Mouse (Mus musculus) layer of hippocampus, postnatal 10 days (tissue): ENCODE measurements at regions not wholly inside any gene's neighbourhood (a gene's known extent, or its start where the extent isn't known, plus 50 kb on each side); places are given as distances from the start of the nearest gene placed in this dataset.
"Not testable (repeated sequence)": the region's sequence is repeated elsewhere in the genome, so short reads cannot be mapped to it uniquely, and the experiment has no call there.

Experiments used
- DNase-seq, 2 experiments: peaks; one replicate each; pipeline ENCODE4 v3.0.0; 2021; ENCODE audit warnings: low spot score in 2 of 2

DNA sequence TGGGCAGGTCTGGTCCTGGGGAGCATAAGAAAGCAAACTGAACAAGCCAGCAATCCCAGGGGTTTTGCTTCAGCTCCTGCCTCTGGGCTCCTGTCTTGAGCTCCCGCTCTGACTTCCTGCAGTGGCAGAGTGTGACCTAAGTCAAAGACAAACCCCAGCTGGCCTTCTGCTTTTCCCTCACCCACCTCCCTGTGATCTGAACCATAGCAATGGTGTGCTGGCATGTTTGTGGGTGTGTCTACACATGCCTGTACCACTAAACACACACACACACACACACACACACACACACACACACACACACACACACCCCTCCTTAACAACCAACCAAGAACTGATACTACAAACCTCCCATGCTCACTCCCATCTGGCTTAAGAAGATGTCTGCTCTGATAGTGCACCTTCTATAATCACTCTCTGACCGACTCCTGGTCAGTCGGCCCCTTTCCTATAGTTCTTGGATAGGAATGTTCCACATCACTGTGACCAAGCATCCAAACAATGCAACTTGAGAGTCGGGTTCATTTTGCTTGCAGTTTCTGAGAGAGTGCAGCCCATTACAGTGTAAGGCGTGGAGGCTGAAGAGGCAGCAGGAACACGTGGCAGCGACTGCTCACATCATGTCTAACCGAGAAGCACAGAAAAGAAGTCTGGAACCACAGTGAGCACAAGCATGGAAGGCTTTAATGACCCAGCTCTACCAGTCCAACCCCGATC lies 134.4 kb downstream of the Tcp10c start:
- no peak for DNase-seq

- DNase-seq, result not testable (repeated sequence)
These were observed 137.9 kb downstream of the Tcp10c start for GRCm38 (mm10) chr17:13492239-13492638.

DNA sequence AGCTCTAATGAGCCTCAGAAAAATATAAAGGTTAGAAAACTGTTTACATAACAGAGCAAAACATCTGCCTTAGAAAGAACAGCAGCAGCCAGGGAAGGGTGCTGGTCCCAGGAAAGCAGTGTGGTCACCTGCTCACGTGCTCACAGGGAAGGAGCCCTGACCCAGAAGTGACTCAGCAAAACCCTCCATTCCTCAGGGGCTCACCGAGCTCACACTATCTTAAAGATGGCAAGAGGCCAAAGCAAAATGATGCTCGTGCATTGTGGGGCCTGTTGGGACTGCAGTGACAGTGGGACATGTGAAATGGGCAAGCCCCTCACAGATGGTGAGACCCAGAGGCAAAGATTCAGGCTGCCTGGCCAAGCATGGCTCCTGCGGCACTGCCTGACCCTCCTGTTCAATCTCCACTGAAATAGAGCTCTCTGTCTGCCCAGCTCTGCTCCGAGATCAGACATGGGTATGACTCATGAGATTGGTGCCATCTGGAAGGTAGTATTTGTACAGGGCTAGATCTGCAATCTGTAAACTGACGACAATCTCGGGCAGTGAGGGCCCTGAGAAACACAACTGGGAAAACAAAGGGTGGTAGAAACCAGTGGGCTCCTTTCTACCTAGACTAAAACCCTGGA lies 138.4 kb downstream of the Tcp10c start:
- not testable (repeated sequence) for DNase-seq

DNA sequence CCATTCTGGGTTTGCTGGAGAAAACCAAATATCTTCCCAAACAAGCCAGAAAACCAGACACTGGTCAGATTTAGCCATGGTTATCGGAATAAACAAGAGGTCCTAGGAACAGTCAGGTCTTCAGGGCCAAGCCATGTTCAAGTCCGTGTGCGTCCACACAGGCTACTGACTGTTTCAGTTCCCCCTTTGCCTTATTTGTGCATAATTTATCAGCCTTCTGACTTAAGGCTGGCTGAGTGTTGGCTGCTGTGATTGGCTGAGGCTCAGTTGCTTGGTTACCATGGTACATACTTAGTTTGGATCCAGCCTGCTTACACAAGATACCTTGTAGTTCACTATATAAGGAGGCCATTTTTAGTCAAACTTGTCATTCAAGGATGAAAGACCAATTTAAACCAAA lies 139.5 kb downstream of the Tcp10c start:
- DNase-seq, result not testable (repeated sequence)

GRCm38 (mm10) chr17:13494475-13494874 lies 140.1 kb downstream of the Tcp10c start:
- DNase-seq, result not testable (repeated sequence)

GRCm38 (mm10) chr17:13504365-13504764 lies 150.0 kb downstream of the Tcp10c start:
- DNase-seq, result not testable (repeated sequence)

- DNase-seq, result not testable (repeated sequence)
These were observed 150.5 kb downstream of the Tcp10c start for GRCm38 (mm10) chr17:13504827-13505268.

DNA sequence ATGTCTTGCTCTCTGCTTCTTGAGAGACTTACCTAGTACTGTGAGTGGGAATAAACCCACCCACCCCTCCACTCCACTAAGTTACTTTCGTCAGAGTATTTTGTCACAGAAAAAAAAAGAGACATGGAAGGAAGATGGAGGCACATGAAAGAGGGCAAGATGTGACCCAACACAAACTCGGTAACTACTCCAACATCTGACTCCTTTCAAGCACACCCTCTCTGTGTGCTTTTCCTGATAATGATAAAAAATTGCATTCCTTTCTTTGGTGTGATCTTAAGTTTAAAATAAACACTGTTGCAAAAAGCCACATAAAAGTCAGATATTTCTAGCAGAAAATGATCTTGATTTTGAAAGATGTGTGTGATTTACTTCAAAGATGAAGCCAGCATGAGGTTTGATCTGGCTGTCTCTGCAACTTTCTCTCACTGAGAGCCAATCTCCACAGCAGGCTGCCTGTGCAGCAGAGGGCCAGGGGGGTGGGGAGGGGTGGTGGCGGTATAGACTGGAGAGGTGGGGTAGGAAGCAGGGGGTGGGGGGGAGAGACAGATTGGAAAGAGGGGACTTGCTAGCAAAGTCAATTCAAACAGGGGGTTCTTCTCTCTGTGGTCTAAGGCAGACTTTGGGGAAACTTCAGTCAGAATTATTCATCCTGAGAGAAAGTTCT lies 153.2 kb downstream of the Tcp10c start:
- DNase-seq, result not testable (repeated sequence)

DNA sequence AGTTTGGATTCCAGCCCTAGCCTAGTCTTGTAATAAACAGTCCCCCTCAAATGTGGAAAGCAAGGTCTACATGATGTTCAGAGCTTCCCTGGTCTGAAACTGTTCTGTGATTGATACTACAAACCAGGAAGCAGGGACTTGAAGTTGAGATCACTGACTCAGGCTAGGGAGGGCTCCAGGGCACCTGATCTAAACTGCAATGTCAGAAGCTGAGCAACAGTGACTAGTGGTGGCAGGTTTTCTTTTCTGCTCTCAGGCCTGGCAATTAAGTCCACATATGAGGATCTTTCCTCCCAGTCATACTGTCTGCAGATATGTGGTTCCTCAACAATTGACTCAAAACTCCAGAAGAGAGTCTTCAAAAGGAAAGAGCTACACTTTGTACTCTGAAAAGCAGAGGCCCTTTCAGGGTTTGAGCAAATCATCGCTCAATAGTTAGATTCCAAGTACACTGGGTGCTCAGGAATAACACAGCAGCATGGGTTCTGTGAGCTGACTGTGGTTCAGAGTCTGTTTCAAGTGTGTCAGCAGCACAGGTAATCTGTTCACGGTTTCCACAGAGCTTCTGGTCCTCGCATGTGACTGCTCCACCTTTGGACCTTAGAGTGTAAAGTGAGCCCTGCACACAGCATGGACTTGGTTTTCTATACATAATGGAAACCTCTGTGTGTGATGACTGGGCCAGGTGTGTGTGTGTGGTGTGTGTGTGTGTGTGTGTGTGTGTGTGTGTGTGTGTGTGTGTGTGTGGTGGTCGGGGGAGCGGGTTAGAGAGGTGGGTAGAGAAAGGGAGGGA lies 165.2 kb downstream of the Tcp10c start:
- not testable (repeated sequence) for DNase-seq

DNA sequence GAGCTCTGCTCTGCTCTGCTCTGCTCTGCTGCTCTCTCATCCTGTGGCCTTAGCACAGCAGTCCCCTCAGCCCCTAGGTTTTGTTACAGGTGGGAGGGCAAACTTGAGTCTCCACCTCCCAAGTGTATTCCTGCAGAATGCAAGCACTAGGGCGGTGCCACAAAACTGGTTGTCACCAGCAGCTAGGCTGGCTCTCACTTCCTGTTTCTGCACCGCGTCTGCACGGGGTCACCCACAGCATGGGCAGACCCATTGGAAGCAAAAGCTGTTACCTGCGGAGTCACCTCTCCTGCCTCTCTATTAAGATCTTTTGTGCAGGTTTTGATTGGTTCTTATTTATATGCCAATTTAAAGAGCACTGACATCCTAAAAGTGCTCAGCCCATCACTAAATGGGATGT lies 178.2 kb downstream of the Tcp10c start:
- not testable (repeated sequence) for DNase-seq

DNA sequence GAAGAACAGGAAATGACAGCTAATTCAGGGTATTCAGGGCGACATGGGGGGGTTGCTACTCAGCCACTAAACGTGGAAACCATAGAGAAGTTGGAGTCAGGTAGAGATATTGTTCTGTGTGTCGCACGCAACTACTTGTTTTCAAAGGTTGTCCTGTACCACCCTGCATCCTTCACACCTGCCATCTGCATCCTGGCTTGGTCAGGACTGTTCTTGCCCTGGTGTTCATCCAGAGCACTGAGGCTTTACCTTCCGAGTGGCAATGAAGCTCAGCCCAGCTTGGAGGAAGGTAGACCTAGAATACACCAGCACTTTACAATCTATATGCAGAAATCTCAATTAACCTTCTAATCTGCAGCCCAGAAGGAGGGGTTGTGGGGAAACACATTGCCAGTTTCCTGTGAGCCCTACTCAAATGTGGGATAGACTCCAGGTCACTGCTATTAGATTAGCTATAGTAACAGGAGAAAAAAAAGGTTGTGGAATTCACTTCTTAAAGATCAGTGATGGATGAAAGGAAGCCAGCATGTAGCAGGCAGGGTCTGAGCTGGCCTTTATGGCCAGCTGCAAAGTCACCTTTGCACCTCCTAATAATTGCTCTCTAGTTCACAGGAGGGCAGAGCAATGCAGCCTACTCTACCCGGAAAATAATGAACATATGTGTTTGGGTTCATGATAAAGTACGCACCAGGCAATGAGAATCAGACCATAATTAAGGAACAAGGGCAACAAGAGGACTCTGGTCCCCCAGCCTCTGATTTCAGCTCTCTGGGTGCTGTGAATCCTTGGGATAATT lies 186.3 kb downstream of the Tcp10c start:
- DNase-seq, result no peak

- DNase-seq, result no peak
These were observed 186.9 kb downstream of the Tcp10c start for GRCm38 (mm10) chr17:13541249-13541648.

GRCm38 (mm10) chr17:13542261-13542660 lies 187.9 kb downstream of the Tcp10c start:
- no peak for DNase-seq

DNA sequence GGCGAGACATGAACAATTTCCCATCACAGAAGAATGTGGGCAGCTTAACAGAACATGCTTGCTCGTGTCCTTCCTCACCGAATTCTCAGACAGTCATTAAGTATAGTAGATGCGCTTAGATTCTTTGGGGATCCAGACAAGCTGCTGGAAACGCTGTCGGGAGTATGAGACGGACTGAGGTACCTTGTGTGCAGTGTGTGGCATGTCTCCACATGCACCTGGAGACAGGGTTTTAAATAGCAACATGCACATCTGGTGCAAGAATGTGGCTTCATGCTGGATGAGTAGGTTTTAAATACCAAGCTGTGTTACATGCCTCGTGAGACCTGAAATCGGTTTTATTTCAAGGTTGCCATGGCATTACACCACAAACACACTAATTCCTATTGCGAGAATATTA lies 188.5 kb downstream of the Tcp10c start:
- DNase-seq, result no peak

DNA sequence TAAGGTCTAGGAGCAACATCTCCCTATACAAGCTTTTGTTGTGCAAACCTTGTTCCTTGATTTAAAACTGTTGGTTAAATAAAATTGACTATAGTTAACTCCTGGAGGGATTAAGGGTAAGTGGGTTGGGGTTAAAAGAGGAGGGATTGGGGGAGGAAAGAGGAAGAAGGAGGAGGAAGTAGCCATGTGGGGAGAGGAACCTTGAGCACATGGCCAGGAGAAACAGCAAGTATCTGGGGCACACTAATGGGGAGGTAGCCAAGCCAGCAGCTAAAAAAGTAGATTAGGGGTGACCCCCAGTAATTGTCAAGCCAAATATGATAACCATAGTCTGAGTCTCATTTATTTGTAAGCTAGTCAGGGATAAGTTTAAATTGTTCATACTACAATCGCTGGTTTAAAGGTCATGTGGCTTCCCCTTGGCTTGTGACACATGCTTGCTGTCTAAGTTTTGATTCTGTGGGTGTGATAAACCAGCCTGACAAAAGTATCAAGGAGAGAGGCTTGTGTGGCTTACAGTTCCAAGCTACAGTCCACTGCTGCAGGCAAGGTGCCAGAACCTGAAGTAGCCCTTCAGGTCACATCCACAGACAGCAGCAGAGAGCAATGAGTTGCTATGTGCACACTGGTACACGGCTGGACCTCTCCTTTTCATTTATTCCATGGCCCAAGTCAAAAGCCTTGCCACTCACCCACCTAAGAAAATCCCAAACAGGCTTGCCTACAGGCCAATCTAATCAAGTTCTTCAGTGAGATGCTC lies 189.8 kb downstream of the Tcp10c start:
- no peak for DNase-seq

GRCm38 (mm10) chr17:13546249-13546648 lies 191.9 kb downstream of the Tcp10c start:
- DNase-seq, result peak in 1 of 2 experiments; percentile 28

GRCm38 (mm10) chr17:13546669-13547085 lies 192.3 kb downstream of the Tcp10c start:
- DNase-seq, result peak; percentile 49 to 61

- DNase-seq, result no peak
These were observed 193.4 kb downstream of the Tcp10c start for GRCm38 (mm10) chr17:13547657-13548360.
